Mouse (Mus musculus): ENCODE measurements around the gene Stard10. TPM values are rescaled to one million over a fixed set of nuclear protein-coding genes. Genes with fewer than 3 reads are reported as not detected.
A peak's percentile ranks its signal among the peaks of the same experiment; 100 is the strongest.

Gene Stard10
- polyA plus RNA-seq, 1 experiment, result not detected

DNA sequence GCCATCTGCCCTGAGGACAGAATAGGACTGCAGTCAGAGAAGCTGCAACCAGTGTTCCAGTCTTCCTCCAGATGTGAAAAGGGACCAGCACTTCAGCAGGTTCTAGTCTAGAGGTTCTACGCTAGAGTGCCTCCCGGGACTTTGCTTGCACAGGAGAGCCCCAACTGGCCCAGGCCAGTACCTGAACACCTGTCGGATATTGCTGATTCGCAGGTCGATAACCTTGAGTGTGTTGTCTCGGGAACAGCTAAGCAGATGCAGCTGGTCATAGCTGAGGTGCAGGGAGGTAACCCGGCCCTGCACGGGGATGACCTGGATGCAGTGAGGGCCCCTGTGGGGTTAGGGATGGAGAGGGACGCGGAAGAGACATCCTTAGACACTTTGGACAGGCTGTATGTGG is 26.5 kb upstream of the Stard10 start:
- Histone ChIP-seq H3K4me1 (ENCODE audit: control insufficient read depth, insufficient read depth, low read length) (no peaks in the 10 kb centered on the region), H3K4me3 (ENCODE audit: insufficient read depth, low read depth, low read length) (no peak overlapping the region), H3K27ac (ENCODE audit: insufficient read depth, low read depth, low read length) (no peak overlapping the region)
- TF ChIP-seq POLR2A (IDR thresholded peaks at IDR 0.05; ENCODE audit: insufficient read depth, low read depth, low read length) (no peak), CTCF (IDR thresholded peaks at IDR 0.05; ENCODE audit: insufficient read depth, low read depth, low read length) (no peak)
- WGBS, result 94% methylated on average over 10 of the region's 10 CpGs

DNA sequence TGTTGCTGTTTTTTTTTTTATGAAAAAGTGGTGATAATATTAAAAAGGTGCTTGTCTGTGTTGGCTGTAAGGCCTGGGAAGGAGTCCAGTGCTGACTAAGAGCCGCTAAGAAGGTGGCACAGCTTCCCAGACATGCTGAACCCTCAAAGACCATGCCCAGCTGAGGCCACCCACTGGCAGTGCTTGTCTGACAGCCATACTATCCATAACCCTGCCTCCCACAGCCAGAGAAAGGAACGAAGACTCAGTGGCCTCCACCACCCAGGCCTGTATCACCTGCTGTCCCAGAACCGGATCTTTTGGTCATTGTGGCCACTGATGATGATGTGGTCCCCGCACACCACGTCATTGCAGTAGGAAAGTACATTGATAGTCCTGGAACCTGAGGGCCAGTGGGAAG is 25.7 kb upstream of the Stard10 start:
- H3K27ac ChIP-seq (ENCODE audit: insufficient read depth, low read depth, low read length), result no peak overlapping the region
- no peak for TF ChIP-seq POLR2A (IDR thresholded peaks at IDR 0.05; ENCODE audit: insufficient read depth, low read depth, low read length)
- TF ChIP-seq CTCF (IDR thresholded peaks at IDR 0.05; ENCODE audit: insufficient read depth, low read depth, low read length), result no peak
- 70% methylated on average over 5 of the region's 5 CpGs for WGBS
- H3K4me1 ChIP-seq (ENCODE audit: control insufficient read depth, insufficient read depth, low read length), result no peaks in the 10 kb centered on the region
- H3K4me3 ChIP-seq (ENCODE audit: insufficient read depth, low read depth, low read length), result no peak overlapping the region

DNA sequence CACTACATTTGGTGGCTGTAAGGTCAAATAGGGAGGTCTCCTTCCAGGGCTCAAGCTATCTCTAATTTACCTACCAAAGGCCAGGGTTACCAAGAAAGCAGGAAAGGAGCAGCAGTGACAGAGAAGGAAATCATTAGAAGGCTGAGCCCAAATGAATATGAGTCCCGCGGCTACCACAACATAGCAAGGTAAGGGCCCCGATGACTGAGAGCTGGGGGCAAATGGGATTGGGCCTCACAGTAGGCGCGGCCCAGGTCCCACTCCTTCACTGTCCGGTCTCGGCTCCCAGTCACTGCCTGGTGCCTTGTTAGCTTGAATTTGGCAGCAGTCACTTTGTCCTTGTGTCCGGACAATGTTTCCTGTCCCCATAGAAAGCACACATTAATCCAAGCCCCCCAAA is 25.2 kb upstream of the Stard10 start:
- H3K4me1 ChIP-seq (ENCODE audit: control insufficient read depth, insufficient read depth, low read length), result peaks cover 4% of the 10 kb centered on the region; the same call in 1 of the 2 replicates
- TF ChIP-seq CTCF (IDR thresholded peaks at IDR 0.05; ENCODE audit: insufficient read depth, low read depth, low read length), result no peak
- TF ChIP-seq POLR2A (IDR thresholded peaks at IDR 0.05; ENCODE audit: insufficient read depth, low read depth, low read length), result no peak
- no peak overlapping the region for H3K4me3 ChIP-seq (ENCODE audit: insufficient read depth, low read depth, low read length)
- 90% methylated on average over 8 of the region's 8 CpGs for WGBS
- no peak overlapping the region for H3K27ac ChIP-seq (ENCODE audit: insufficient read depth, low read depth, low read length)

DNA sequence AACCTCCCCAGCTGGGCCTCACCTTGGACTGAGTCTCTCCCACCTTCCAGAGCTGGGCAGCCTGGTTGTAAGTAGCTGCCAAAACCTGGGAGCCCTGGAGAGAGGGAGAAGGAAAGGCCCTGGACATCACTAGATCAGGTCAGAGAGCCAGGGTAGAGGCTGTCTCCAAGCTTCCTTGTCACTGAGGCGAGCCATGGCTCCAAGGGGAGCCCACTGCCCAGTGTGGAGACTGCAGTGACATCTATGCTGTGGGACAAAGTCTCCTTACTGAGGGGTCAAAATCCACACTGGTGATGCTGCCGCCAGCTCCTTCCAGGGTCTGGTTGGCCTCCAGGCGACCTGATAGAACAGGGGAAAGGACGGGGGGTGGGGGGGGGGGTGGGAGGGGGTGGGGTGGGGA is 24.8 kb upstream of the Stard10 start:
- Histone ChIP-seq H3K27ac (ENCODE audit: insufficient read depth, low read depth, low read length) (no peak overlapping the region), H3K4me3 (ENCODE audit: insufficient read depth, low read depth, low read length) (no peak overlapping the region), H3K4me1 (ENCODE audit: control insufficient read depth, insufficient read depth, low read length) (peaks cover 8% of the 10 kb centered on the region)
- 94% methylated on average over 2 of the region's 4 CpGs for WGBS
- TF ChIP-seq POLR2A (IDR thresholded peaks at IDR 0.05; ENCODE audit: insufficient read depth, low read depth, low read length), result no peak
- TF ChIP-seq CTCF (IDR thresholded peaks at IDR 0.05; ENCODE audit: insufficient read depth, low read depth, low read length), result no peak

DNA sequence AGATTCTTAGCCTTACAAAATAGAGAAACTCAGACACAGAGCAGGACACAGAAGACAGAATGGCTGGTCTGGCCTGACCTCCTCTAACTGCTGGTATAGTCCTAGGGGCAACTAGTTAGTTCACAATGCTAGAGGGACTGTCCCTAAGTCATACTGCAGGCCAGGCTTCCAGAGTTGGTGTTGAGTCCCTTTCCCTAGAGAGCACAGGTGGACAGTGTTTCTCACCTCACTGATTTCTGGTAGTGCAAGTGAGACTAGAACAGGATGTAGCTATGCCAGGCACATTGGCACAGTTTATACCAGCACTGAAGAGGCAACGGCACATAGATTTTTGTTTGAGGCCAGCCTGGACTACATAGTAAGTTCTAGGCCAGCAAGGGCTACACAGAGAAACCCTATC is 24.2 kb upstream of the Stard10 start:
- no peak overlapping the region for H3K27ac ChIP-seq (ENCODE audit: insufficient read depth, low read depth, low read length)
- TF ChIP-seq CTCF (IDR thresholded peaks at IDR 0.05; ENCODE audit: insufficient read depth, low read depth, low read length) (no peak), POLR2A (IDR thresholded peaks at IDR 0.05; ENCODE audit: insufficient read depth, low read depth, low read length) (no peak)
- H3K4me3 ChIP-seq (ENCODE audit: insufficient read depth, low read depth, low read length), result no peak overlapping the region
- 92% methylated on average over 1 of the region's 1 CpGs for WGBS
- H3K4me1 ChIP-seq (ENCODE audit: control insufficient read depth, insufficient read depth, low read length), result peaks cover 9% of the 10 kb centered on the region

DNA sequence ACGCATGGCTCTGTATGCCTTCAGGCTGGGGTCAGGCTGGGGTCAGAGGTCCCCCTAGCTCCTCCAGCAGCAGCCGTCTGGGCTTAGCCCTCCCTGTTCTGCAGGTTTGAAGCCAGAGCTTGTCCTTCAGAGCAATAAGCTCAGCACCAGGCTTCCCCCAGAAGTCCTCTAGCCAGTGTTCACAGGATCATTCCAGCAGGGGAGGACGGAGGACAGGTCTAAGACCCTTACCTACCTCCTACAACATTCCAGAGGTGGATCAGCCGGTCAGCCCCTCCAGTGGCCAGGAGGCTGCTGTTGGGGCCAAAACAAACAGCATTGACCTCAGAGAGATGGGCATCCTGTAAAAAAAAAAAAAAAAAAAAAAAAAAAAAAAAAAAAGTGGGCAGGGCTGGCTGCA is 23.7 kb upstream of the Stard10 start:
- WGBS, result 71% methylated on average over 4 of the region's 4 CpGs
- H3K27ac ChIP-seq (ENCODE audit: insufficient read depth, low read depth, low read length), result no peak overlapping the region
- no peak for TF ChIP-seq CTCF (IDR thresholded peaks at IDR 0.05; ENCODE audit: insufficient read depth, low read depth, low read length)
- TF ChIP-seq POLR2A (IDR thresholded peaks at IDR 0.05; ENCODE audit: insufficient read depth, low read depth, low read length), result no peak
- no peak overlapping the region for H3K4me3 ChIP-seq (ENCODE audit: insufficient read depth, low read depth, low read length)
- H3K4me1 ChIP-seq (ENCODE audit: control insufficient read depth, insufficient read depth, low read length), result peaks cover 12% of the 10 kb centered on the region

DNA sequence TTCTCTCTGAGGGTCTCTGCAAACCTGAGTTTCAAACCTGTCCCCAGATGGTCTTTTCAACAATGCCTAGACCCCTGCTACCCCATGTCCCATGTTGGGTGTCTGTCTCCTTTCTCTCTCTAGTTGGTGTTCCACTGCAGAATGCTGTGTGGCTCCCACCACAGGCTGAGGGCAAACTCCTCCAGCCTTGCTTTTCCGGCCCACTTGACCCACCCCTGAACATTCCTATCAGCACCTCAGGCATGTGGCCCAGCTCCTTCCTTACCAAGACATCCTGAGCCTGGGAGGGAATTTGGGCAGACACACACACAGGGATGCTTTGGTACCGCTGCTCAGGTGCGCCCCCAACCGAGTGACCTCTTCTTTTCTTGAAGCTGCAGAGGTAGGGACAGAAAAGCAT is 23.3 kb upstream of the Stard10 start:
- 59% methylated on average over 4 of the region's 4 CpGs for WGBS
- no peak overlapping the region for H3K27ac ChIP-seq (ENCODE audit: insufficient read depth, low read depth, low read length)
- TF ChIP-seq CTCF (IDR thresholded peaks at IDR 0.05; ENCODE audit: insufficient read depth, low read depth, low read length) (no peak), POLR2A (IDR thresholded peaks at IDR 0.05; ENCODE audit: insufficient read depth, low read depth, low read length) (no peak)

DNA sequence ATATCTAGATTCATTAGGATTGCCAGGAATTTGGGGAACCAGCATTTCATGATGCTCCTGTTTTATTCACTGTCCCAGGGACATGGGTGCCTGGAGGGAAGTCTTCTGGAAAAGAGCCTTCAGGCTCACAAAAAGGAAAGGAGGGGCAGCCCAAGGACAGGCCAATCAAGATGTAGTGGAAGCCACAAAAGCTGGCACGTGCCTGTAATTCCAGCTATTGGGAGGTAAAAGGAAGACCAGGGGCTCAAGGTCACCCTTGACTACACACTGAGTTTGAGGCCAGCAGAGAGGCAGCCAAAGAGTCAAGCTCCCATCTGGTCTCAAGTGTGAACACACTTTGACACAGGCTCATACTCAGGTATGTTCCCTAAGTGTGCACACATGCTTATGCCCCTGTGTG is 21.4 kb upstream of the Stard10 start:
- WGBS, result 63% methylated on average over 1 of the region's 1 CpGs
- Histone ChIP-seq H3K27ac (ENCODE audit: insufficient read depth, low read depth, low read length) (no peak overlapping the region), H3K4me1 (ENCODE audit: control insufficient read depth, insufficient read depth, low read length) (peaks cover 17% of the 10 kb centered on the region), H3K4me3 (ENCODE audit: insufficient read depth, low read depth, low read length) (no peak overlapping the region)
- TF ChIP-seq CTCF (IDR thresholded peaks at IDR 0.05; ENCODE audit: insufficient read depth, low read depth, low read length) (no peak), POLR2A (IDR thresholded peaks at IDR 0.05; ENCODE audit: insufficient read depth, low read depth, low read length) (no peak)

More for the DNA sequence above, 23.3 kb upstream of the Stard10 start:
- peaks cover 12% of the 10 kb centered on the region for H3K4me1 ChIP-seq (ENCODE audit: control insufficient read depth, insufficient read depth, low read length)
- H3K4me3 ChIP-seq (ENCODE audit: insufficient read depth, low read depth, low read length), result no peak overlapping the region

DNA sequence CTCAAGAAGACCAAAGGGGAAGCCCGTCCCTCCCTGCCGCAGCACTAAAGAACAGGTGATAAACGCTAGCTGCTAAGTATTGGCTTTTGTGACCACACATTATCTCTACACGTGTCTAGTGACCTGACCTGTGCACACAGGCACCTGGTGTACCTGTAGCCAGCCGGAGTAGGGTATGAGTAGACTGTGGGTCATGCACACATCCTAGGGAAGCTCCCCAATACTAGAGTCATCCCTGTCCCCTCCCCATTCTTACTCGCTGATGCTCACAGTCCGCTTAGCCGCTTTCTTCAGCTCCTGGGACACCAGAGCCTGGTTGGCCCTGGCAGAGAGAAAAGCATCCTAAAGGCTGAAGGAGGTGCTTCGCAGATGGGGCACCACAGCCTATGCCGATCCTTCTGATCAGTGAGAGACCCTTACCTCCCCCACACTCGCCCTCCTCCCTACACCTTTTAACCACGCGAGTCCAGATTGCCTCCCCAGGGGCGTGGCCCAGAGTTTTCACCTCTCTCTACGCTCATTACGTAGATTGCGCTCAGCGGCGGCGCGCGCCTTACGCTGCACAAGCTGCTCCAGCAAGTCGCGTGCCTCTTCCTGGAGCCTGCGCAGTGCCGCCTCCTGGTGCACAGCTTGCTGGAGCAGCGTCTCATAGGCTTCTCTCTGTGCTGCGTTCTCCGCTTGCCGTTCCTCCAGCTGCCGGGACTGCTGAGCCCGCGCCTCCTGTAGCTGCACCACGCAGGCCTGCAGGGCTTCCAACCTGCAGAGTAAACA is 20.4 kb upstream of the Stard10 start:
- Histone ChIP-seq H3K27ac (ENCODE audit: insufficient read depth, low read depth, low read length) (peak overlapping the region; percentile 18; the same call in 1 of the 2 replicates), H3K4me3 (ENCODE audit: insufficient read depth, low read depth, low read length) (peak overlapping the region; percentile 34), H3K4me1 (ENCODE audit: control insufficient read depth, insufficient read depth, low read length) (peaks cover 21% of the 10 kb centered on the region)
- TF ChIP-seq POLR2A (IDR thresholded peaks at IDR 0.05; ENCODE audit: insufficient read depth, low read depth, low read length), result no peak
- TF ChIP-seq CTCF (IDR thresholded peaks at IDR 0.05; ENCODE audit: insufficient read depth, low read depth, low read length), result no peak
- WGBS, result 11% methylated on average over 35 of the region's 35 CpGs

Measured in olfactory bulb, adult 2 months (tissue).